ENCODE assay signal across 27 mouse cellular contexts in genomic region chr15:80223751-80224150, GRCm38 (mm10). TPM values are rescaled to one million over a fixed set of nuclear protein-coding genes. Genes with fewer than 3 reads are reported as not detected.
"Had no signal": no experiment of that assay in that cellular context is flagged by ENCODE, and none has a peak within 500 bp of the region (broad histone marks: within the 10 kb centered on the region; RNA-seq: fewer than 3 reads in every experiment).

No protein-coding gene starts in this region.

- H3K4me2 ChIP-seq: lung, embryonic 15.5 days; midbrain, embryonic 11.5 days; midbrain, embryonic 13.5 days; midbrain, embryonic 15.5 days; neural tube, embryonic 13.5 days; neural tube, embryonic 15.5 days; stomach, embryonic 15.5 days had no signal

- H3K9ac ChIP-seq: liver, postnatal 0 days; lung, embryonic 15.5 days; midbrain, embryonic 13.5 days; midbrain, embryonic 15.5 days; neural tube, embryonic 13.5 days; neural tube, embryonic 15.5 days; stomach, embryonic 15.5 days had no signal

- DNase-seq: liver, postnatal 0 days; lung, adult 2 months; lung, postnatal 14 days; lung, postnatal 36 days; retina, postnatal 1 day; right cerebral cortex, adult 18-20 months; right cerebral cortex, postnatal 14 days; thymus, adult 2 months; thymus, postnatal 25 days; thymus, postnatal 4 days had no signal

- H3K9me3 ChIP-seq: lung, embryonic 15.5 days; megakaryocyte, embryonic 14.5 days; midbrain, embryonic 13.5 days; midbrain, embryonic 15.5 days; neural tube, embryonic 13.5 days; neural tube, embryonic 15.5 days; stomach, embryonic 15.5 days had no signal

- H3K27ac ChIP-seq: lung, embryonic 15.5 days; midbrain, embryonic 13.5 days; midbrain, embryonic 15.5 days; neural tube, embryonic 13.5 days; neural tube, embryonic 15.5 days; stomach, embryonic 15.5 days; stomach, postnatal 0 days had no signal

- ATAC-seq: liver, postnatal 0 days; lung, postnatal 0 days; midbrain, embryonic 13.5 days; midbrain, embryonic 15.5 days had no signal

- H3K36me3 ChIP-seq: lung, embryonic 15.5 days; midbrain, embryonic 13.5 days; midbrain, embryonic 15.5 days; neural tube, embryonic 13.5 days; neural tube, embryonic 15.5 days; stomach, embryonic 15.5 days had no signal

- H3K4me1 ChIP-seq: neural tube, embryonic 13.5 days had no signal

- H3K27me3 ChIP-seq: lung, embryonic 15.5 days; midbrain, embryonic 13.5 days; midbrain, embryonic 15.5 days; neural tube, embryonic 13.5 days; neural tube, embryonic 15.5 days; stomach, embryonic 15.5 days had no signal

- H3K4me3 ChIP-seq: lung, embryonic 15.5 days; megakaryocyte, embryonic 14.5 days; midbrain, embryonic 13.5 days; midbrain, embryonic 15.5 days; neural tube, embryonic 13.5 days; neural tube, embryonic 15.5 days; stomach, embryonic 15.5 days had no signal

RNA-seq across cellular contexts. Expression of gene AC140267.1, which starts 11.9 kb away (rescaled TPM):
- total RNA-seq: midbrain, postnatal 0 days; monocyte, adult 5-6 weeks had no signal
- polyA plus RNA-seq: liver, postnatal 0 days; lung, adult 2 months; lung, embryonic 15.5 days; lung, postnatal 0 days; macrophage; midbrain, embryonic 11.5 days; midbrain, embryonic 13.5 days; neural tube, embryonic 11.5 days; neural tube, embryonic 15.5 days; spleen, adult 2 months; stomach, embryonic 15.5 days; stomach, postnatal 0 days; thymus, adult 2 months; urinary bladder, adult 2 months had no signal

RNA-seq across cellular contexts. Expression of gene Mgat3, which starts 50.2 kb away (rescaled TPM):
- total RNA-seq: megakaryocyte progenitor cell, adult 5-6 weeks; monocyte, adult 5-6 weeks had no signal
